Mouse (Mus musculus): ENCODE measurements around the gene A930004D18Rik.

A930004D18Rik gene

DNA sequence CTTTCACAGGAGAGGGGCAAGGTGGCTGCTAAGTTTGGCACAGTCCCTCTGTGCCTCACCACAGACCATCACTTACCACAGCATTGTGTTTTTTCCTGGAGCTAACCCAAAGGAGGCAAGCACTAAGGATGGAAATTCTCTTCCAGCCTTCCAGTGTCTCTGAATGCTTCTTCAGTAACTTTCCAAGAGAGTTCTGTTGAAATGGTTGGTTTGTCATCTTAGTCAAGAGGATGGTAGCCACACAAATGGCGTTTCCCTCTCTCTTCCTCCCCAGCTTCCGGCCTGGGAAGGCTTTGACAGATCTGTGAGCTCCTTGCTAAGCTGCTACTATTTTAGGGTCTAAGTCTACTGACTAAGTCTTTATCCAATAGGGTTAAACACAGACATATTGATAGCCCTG is at the start of gene A930004D18Rik:
Gene A930004D18Rik (minus strand): TSS at position 247 of the 400 bp plus-strand sequence.
- DNase-seq (ENCODE audit: extremely low read depth, low read depth) = no peak

DNA sequence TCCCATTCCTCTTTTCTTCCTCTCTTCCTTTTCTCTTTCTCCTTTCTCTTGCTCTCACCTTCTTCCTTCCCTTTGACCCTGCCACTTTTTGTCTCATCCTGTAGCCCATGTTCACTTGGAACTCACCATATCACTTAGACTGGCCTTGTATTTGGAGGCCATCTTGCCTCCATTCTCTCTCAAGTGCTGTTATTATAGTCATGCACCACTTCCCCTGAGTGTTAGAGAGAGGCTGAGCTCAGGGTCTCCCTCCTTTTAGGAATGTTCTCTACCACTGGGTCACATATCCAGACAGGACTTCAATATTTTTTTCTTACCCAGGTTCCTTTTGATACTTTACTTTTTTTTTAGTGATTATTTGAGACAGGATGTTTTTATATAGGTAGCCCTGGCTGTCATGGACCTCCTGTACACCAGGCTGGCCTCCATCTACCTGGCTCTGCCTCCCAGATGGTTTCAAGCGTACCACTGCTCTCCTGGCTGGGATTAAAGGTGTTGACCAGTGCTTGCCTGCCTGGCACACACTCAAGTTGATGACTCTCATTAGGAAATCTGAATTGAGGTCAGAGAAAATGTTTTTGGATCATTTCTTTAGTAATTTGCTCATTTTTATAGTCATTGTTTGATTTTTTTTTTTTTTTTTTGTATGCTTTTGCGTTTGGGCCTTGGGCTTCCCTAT is 42.8 kb upstream of the A930004D18Rik start:
- no peak for DNase-seq (ENCODE audit: extremely low read depth, low read depth)

DNA sequence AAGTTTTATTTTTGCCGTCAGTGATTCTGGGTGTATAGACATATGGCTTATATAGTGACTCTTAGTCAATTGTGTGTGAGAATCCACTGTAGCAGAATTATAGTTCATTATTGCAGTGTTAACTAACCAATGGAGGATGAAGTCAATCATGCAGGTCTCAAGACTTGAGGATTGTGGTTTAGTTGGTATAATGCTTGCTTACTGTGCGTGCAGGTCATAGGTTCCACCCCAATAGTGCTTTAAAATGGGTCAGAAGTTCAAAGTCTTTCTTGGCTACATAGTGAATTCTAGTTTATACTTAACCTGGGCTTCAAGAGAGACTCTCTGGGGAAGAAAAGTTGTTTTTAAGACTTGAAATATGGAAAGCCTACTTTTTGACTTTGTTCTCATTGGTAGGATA is 34.4 kb upstream of the A930004D18Rik start:
- no peak for DNase-seq (ENCODE audit: extremely low read depth, low read depth)

DNA sequence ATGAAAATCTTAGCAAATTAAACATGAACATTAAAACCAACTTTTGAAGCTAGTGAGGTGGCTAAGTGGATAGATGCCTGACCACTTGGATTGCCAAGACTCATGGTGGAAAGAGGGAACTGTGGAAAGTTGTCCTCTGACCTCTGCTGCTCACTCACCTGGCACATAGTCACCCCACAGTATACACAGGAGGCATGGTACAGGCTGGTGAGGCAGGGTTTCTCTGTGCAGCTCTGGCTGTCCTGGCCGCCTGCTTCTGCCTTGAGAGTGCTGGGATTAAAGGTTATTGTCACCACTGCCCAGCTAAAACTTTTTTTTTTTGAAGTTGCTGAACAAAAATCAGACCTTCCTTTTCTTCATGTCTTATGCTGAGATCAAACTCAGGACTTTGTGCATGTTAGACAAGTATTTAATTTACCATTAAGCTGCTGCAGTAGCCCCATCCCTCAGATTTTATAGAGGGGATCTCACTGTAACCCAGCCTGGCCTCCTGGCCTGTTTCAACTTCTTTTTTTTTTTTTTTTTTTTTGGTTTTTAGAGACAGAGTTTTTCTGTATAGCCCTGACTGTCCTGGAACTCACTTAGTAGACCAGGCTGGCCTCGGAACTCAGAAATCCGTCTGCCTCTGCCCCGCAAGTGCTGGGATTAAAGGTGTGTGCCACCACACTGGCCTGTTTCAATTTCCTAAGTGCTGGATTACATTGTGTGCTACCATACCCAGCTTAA is 30.7 kb upstream of the A930004D18Rik start:
- no peak for DNase-seq (ENCODE audit: extremely low read depth, low read depth)

DNA sequence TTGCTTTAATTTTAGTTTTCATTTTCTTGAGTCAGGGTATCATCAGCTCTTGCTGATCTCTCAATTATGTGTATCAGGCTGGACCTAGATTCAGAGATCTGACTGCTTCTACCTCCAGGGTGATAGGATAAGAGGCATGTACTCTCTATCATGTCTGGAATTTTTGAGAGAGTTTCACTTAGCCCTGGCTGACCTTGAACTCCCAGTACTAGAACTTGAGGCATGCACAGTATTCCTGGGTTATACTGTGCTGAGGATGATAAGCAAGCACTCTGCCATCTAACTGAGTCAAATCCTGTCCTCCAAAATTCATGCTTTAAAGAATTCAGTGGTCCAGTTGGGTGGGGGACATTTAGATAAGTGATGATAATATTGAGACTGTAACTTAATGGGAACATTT is 28.9 kb upstream of the A930004D18Rik start:
- DNase-seq (ENCODE audit: extremely low read depth, low read depth) = no peak

DNA sequence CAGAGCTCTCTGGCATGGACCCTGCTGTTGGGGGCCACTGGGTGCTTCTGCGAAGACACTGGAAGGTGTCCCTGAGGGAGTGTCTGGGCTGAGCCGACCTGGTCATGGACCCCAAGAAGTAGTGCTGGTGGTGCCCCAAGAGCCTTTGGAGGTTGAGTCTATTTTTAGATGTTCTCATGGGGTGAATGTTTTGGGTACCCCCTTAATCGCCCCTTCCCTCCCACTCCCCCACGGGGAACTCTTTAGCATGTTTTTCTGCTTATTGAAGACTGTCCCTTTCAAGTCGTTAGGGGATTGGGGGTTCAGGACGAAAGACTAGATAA is 28.1 kb upstream of the A930004D18Rik start:
- no peak for DNase-seq (ENCODE audit: extremely low read depth, low read depth)

DNA sequence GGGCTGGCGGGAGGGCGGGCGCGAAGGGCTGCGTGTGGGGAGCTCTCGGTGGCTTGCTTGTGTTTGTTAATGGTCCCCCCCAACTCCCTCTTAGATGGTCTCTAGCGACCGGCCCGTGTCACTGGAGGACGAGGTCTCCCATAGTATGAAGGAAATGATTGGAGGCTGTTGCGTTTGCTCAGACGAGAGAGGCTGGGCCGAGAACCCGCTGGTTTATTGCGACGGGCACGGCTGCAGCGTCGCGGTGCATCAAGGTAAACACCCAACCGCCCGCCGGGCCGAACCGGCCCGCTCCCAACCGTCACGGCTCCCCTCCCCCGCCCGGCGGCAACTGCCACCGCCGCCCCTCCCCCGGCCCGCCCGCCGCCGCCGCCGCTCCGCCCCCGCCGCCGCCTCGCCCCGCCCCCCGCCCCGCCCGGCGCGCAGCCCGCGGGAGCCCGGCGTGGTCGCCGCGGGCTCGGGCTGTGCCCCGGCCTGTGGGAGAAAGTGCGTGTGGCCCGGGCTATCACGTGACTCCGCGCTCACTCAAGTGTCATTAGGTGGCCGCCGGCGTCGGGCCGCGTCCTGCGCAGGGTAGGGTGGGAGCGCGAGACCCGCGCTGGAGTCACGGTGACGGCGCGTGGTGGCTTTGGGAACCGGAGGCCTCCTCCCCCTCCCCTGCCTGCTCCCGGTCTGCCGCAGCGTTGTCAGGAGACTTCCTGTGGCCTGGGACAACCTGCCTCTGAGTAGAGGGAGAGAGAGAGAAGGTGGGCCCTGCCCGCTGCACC is 27.6 kb upstream of the A930004D18Rik start:
- DNase-seq (ENCODE audit: extremely low read depth, low read depth) = peak; percentile 46

DNA sequence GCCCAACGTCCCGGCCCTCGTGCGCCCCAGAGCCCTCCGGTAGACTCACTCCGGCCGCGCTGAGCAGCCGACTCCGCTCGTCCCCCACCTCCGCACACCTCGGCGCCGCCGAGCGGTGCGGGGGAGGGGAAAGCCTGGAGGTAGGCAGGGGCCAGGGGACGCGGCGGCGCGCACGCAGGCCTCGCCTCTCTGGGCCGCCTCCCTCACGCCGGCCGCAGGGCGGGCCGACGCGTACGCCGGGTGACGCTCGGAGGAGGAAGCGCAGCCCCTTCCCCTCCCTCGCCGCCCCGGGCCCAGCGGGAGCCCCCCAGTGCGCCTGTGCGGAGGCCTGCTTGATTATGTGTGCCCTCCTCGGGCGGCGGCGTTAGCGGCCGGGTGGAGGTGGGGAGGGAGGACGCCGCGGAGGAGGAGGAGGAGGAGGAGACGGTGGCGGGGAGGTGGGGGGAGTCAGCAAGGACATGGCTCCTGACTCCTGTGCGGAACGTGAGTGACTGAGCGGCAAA is 26.9 kb upstream of the A930004D18Rik start:
- DNase-seq (ENCODE audit: extremely low read depth, low read depth) = peak; percentile 57

DNA sequence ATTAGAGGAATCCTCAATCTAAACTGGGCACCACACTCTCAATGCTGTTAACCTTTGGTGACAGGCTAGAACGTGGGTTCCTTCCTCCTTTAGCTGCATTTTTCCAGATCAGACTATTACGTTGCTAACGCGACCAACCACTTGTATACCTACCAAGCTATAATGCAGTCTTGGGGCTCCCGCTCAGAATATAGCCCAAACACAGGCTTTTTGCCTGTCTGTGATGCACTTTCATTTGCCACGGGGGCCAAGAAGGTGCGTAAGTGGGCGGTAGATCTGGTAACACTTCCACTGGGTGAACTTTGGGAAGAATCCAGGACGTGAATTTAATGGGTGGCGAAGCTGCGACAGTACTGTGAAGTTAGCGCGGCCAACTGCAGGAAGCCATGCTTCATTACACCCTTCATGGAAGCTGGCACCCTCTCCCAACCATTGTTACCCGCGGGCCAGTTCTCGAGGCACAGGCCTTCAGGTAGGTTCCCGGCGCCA is 26.3 kb upstream of the A930004D18Rik start:
- peak; percentile 81 for DNase-seq (ENCODE audit: extremely low read depth, low read depth)

DNA sequence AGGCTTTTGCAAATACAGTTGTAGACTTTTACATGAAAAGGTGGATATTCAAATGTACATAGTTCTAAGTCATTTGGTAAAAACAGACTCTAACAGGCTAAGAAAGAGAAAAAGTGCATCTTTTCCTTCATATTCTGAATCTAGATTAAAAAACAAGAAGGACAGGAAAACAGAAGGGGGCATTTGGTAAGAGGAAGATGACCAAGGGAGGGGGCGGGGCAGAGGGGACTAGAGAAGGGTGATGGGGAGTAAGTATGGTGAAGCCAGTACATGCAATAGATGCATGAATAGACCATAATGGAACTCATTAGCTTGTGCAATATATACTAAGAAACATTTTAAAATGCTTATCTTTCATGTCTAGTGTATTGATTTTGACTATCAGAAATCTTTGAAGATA is 22.9 kb upstream of the A930004D18Rik start:
- no peak for DNase-seq (ENCODE audit: extremely low read depth, low read depth)

DNA sequence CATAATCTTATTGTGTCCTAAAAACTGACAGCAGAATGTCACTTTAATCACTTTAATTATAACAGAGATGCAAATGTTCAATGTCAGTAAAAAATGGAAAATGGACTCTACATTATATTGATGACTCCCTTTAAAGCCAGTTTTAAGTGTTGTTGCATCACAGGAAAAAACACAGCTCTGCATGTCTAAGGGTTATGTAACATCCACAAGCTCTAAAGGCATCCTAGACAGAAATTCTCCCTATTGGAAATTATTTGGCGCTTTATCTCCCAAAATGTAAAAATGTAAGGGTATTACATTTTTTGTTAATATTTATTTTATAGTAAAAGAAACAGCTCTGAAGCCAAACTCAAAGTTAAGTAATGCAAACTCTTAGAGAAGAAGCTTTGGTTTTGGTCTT is 22.4 kb upstream of the A930004D18Rik start:
- DNase-seq (ENCODE audit: extremely low read depth, low read depth) = no peak

DNA sequence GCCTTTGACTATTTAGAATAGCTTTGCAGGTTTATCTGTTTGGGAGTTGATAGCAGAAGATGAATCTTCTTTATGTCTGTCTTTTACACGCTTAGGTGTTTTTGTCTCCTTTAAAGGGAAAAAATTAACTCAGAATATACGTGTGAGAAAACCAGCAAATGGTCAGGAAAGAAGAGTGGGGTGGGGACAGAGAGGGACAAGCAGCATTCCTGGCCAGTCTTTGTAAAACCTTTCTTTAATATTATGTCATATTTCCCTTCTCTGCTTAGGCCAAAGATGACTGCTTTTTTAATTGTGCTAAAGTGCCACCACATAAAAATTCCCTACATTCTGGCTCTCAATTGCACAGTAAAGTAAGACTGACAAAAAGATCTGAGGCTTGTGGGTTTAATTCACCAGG is 21.5 kb upstream of the A930004D18Rik start:
- no peak for DNase-seq (ENCODE audit: extremely low read depth, low read depth)

DNA sequence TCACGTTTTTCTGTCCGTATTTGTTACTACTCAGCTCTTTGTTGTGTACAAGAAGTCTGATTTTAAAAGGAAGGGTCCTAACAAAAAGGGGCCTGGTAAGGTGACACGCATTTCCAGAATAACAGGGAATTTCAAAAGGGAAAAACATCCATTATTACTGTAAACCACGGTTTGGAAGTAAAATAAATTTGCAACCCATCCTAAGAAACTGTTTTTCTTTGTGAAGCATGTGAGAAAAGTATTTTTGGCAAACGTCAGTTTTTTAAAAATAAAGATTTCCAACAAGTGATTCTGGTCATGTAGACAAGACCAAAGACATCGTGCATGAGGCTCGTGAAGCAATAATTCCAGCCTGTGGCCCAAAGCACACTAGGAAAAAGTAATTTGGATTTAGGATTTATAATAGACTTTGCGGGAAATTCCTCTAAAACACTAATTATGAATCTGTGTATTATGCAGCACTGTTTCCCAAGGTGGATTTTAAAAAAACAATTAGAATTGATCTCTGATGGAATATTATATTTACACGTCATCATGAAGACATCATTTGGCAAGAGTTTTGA is 20.7 kb upstream of the A930004D18Rik start:
- no peak for DNase-seq (ENCODE audit: extremely low read depth, low read depth)

DNA sequence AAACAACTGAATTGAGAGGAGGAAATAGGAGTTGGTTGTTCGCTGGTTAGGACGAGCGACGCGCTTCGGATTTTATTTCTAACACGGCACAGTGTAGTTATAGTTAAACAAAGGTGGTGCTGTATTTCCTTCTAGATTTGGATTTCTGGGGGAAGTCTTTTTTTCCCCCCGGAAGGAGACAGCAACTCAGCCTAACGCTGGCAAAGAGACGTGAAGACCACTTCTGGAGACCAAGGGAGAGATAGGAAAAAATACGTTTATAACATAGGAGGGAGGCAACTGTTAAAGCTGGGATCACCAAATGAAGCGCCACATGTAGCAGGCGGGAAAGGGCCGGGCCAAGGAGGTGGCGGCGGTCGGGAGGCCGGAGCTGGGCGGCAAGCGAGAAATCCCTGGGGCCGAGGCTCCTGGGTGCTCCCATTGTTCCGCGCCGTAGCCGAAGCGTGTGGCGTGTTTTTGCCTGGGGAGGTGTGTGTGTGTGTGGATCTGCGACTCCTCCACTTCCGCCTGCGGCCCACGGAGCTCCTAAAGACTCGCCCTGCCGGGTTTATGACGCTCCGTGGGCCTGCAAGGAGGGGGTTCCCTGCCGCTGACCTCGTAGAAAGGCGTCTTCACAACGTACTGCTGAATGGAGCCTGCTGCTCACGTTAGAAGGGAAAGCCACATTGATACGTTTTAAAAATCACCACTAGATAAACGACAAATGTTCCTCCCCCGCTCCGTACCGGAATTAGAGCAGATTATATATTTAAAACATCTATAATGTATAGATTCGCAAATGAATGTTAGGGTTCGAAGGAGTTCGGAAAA is 20.0 kb upstream of the A930004D18Rik start:
- DNase-seq (ENCODE audit: extremely low read depth, low read depth) = no peak

DNA sequence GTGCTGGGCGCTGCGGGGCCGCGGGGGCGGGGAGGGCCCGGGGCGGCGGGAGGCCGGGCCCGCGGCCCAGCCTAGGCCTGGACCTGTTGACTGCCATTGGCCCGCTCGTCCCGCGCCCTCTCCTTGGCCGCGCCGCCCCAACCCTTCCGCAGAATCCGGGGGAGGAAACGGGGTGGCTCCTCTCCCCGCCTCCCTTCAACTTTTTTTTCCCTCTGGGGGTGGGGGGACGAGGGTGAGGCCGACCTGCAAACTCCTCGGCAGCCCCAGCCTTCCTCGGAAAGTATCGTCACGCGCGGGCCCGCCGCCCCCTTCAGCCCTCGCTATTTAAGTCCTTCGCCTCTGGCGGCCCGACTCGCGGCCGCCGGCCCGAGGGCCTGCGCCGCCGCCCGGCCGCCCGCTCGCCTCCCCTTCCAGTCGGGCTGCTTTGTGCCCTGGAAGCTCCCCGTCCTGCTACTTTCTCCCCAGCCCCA is 19.3 kb upstream of the A930004D18Rik start:
- peak; percentile 72 for DNase-seq (ENCODE audit: extremely low read depth, low read depth)

DNA sequence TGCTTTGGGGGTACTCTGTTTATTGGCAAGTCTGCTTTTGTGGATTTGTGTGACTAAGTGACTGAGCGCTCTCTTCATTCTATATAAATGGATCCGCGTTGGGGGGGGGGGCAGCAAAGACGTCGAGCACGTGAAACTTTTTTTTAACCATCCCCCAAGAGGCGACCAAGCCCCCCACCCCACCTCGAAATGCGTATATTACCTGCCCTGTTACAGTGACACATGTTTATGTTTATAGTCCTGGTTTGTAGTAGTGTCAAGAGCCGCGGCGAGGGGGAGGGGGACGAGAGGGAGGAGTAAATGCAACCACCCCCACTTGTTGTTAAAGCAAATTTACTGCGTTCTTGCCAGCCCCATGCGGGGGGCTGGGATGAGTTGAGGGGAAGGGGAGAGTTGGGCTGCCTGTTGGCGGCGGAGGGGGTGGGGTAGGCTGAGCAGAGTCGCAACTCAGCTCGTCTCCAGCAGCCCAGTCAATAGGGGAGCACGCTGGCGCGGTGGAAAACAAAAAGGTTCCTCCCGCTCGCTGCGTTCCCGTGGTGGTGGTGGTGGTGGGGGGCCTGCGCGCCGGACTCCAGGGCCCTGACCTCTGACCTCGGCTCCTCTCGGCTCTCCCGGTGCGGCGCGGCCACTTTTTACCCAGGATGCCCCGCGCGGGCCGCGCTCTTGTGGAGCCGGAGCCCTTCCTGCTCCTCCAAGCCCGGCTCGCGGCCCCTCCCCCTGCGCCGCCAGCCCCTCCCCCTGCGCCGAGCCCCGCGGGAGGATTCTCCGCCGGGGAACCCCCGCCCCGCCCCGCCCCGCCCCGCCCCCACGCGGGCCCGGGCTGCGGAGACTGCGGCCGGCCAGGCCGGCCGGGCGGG is 18.6 kb upstream of the A930004D18Rik start:
- DNase-seq (ENCODE audit: extremely low read depth, low read depth) = no peak

DNA sequence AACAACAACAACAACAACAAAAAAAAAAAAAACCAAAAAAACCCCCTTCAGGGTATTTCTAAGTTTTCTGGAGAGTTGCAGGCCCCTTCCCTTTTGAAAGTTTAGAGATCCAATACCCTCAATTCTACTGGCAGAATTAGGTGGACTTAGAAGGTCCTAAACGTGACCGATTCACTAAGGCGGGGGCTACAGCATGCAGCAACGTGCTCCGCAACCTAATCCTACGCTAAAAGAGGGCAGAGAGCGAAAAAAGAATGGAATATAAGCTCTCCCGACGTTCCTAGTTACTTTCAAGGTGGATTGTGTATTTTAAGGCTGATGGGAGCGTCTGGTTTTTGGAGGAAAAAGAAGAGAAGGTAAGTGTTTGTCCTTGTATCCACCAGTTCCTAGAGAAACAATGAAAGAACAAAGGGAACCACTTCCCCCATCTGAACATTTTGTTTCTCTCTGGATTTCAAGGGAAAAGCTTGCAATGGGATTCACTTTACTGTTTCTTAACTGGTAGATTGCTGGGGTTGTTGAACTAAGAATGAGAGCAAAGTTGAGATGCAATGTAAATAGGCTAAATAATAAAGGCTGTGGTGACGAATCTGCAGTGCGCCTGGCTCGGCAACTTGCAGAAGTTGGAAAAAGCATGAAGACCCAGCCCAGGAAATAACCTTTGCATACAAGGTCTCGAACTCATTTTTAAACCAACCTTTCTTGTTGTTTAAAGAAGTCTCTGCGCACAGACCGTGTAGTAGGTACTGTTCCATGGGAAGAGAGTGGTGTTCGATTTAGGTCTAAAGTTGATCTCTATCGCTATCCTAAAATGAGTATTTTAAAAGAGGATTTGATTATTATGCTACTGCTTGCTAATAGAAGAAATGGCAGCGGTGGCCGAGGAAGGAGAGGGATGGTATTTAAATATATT is 17.7 kb upstream of the A930004D18Rik start, which contains the start of gene Mllt10:
Gene Mllt10 (plus strand): TSS at position 222 of the 913 bp plus-strand sequence.
- DNase-seq (ENCODE audit: extremely low read depth, low read depth) = no peak

DNA sequence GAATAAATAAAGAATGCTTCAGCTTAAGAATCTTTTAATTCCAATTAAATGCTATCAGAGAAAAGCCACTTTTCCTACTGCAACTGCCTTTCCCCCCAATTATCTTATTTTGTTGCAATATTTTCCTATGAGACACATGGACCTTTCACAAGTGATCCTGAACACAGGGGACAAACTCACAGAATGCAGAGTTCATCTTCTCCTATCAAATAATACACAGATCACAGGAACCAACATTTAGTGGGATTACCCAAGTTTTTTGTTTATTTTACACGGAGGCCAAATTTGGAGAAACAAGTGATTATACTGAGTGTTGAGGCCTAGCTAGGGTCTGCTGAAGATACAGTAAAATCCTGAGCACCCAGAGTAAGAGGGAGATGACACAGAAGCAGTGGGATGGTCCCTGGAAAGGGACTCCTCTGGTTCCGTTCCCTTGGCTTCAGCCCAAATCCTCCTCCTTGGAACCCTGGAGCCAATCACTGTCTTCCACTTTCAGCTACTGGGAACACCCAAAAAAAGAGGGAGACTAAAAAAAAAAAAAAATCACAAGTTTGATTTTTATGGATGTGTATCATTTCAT is 16.5 kb upstream of the A930004D18Rik start:
- no peak for DNase-seq (ENCODE audit: extremely low read depth, low read depth)

Measured in MEL-GATA-1-ER (cell line).